Mouse (Mus musculus) testis, adult 2 months (tissue): ENCODE measurements around the gene Tpi1.

ENCODE experiments used
- CTCF ChIP-seq: fragments of 200-500 bp; IDR thresholded peaks from 2 replicates; pipeline ENCODE4 v1.5.1; 2012; ENCODE audit warnings: low read depth, mild to moderate bottlenecking, inconsistent platforms, low read length, moderate library complexity; ENCODE audit not compliant: control insufficient read depth, insufficient read depth, insufficient replicate concordance
- POLR2A ChIP-seq: fragments of 200-500 bp; IDR thresholded peaks from 2 replicates; pipeline ENCODE4 v1.6.1; 2012; ENCODE audit warnings: low read depth, mild to moderate bottlenecking, inconsistent platforms, low read length, moderate library complexity; ENCODE audit not compliant: control insufficient read depth

DNA sequence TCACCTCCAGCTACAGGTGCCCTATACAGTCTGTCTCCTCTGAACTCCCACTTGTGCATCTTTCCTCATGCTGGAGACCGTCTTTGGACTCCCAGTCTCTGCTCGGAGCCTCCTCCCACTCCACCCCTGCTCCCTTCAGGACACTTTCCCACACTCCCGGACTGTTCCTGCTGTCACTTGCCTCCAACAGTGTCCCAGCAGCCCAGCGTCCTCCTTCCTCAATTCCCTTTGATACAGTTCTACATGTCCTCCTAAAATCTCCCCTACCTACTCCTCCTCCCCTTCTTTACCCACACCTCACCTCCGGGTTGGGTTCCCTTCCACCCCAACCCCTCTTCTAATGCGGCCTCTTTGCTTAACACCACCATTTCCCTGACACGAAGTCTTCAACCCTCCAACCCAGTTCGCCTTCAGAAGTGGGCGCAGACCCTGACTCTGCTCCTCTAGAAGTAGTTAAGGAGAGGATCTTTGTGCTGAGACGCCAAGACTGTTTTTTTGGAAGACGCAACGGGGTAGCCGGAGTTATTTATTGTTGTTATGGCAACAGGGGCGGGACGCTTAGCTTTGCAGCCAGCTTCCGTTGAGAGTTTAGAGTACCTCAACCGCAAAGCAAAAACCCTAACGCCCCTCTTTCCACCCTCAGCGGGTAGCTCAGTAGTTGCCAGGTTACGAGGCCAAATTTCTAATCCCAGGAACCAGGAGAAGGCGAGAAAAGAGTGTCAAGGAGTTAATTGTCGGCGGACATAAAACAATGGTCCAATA, 34.7 kb downstream of the Tpi1 start, which contains the start of gene Lrrc23:
- TF ChIP-seq CTCF (no peak), POLR2A (peak; percentile 11; the same call in 1 of the 2 replicates)
